Mouse (Mus musculus): Measurements from ENCODE around the gene Smtnl1. TPM values are rescaled to one million over a fixed set of nuclear protein-coding genes. Genes with fewer than 3 reads are reported as not detected.
A peak's percentile ranks its signal among the peaks of the same experiment; 100 is the strongest.
"Not testable (repeated sequence)": the region's sequence is repeated elsewhere in the genome, so short reads cannot be mapped to it uniquely, and the experiment has no call there.

Smtnl1 gene
- polyA plus RNA-seq, 1 experiment from 2014 or later, result 0.49 TPM

- 52% methylated on average over 5 of the region's 5 CpGs for WGBS (ENCODE audit: insufficient replicate concordance)
- H3K36me3 ChIP-seq (ENCODE audit: control insufficient read depth, insufficient read depth, low read length), result 0 out of 2 replicates have a peak, but pooled peaks cover 2% of the 10 kb centered on the region
These were observed 15.9 kb downstream of the Smtnl1 start for GRCm38 (mm10) chr2:84806546-84806945.

GRCm38 (mm10) chr2:84803963-84804362 lies 18.5 kb downstream of the Smtnl1 start:
- H3K9me3 ChIP-seq (replicated peaks; ENCODE audit: control insufficient read depth, low read length), result no peaks in the 10 kb centered on the region
- no peak for ATAC-seq (replicated peaks; ENCODE audit: insufficient number of reproducible peaks, low FRiP score, low TSS enrichment)
- no peak overlapping the region for H3K9ac ChIP-seq (ENCODE audit: low read depth, low read length)
- H3K27me3 ChIP-seq (ENCODE audit: control insufficient read depth, insufficient read depth, low read length), result no peaks in the 10 kb centered on the region
- WGBS (ENCODE audit: insufficient replicate concordance), result 89% methylated on average over 7 of the region's 7 CpGs
- no peak overlapping the region for H3K27ac ChIP-seq (ENCODE audit: low read depth, low read length)
- no peak overlapping the region for H3K4me3 ChIP-seq (ENCODE audit: low read depth, low read length)
- H3K4me2 ChIP-seq, result no peak overlapping the region
- H3K36me3 ChIP-seq (ENCODE audit: control insufficient read depth, insufficient read depth, low read length), result 0 out of 2 replicates have a peak, but pooled peaks cover 2% of the 10 kb centered on the region
- peaks cover 2% of the 10 kb centered on the region; the same call in 1 of the 2 replicates for H3K4me1 ChIP-seq (ENCODE audit: control insufficient read depth, insufficient read depth, low read length)

More at GRCm38 (mm10) chr2:84806546-84806945, 15.9 kb downstream of the Smtnl1 start:
- no peak overlapping the region for H3K4me2 ChIP-seq
- peaks cover 9% of the 10 kb centered on the region for H3K4me1 ChIP-seq (ENCODE audit: control insufficient read depth, insufficient read depth, low read length)
- H3K9me3 ChIP-seq (replicated peaks; ENCODE audit: control insufficient read depth, low read length), result no peaks in the 10 kb centered on the region
- ATAC-seq (replicated peaks; ENCODE audit: insufficient number of reproducible peaks, low FRiP score, low TSS enrichment), result no peak
- no peak overlapping the region for H3K27ac ChIP-seq (ENCODE audit: low read depth, low read length)
- H3K4me3 ChIP-seq (ENCODE audit: low read depth, low read length), result no peak overlapping the region
- H3K27me3 ChIP-seq (ENCODE audit: control insufficient read depth, insufficient read depth, low read length), result no peaks in the 10 kb centered on the region
- H3K9ac ChIP-seq (ENCODE audit: low read depth, low read length), result no peak overlapping the region

- not testable (repeated sequence) for ATAC-seq (replicated peaks; ENCODE audit: insufficient number of reproducible peaks, low FRiP score, low TSS enrichment); H3K4me1 ChIP-seq (ENCODE audit: control insufficient read depth, insufficient read depth, low read length); H3K27me3 ChIP-seq (ENCODE audit: control insufficient read depth, insufficient read depth, low read length); H3K9ac ChIP-seq (ENCODE audit: low read depth, low read length); H3K4me2 ChIP-seq; H3K27ac ChIP-seq (ENCODE audit: low read depth, low read length); H3K9me3 ChIP-seq (replicated peaks; ENCODE audit: control insufficient read depth, low read length); H3K4me3 ChIP-seq (ENCODE audit: low read depth, low read length); H3K36me3 ChIP-seq (ENCODE audit: control insufficient read depth, insufficient read depth, low read length)
- 69% methylated on average over 5 of the region's 5 CpGs for WGBS (ENCODE audit: insufficient replicate concordance)
These were observed 21.2 kb downstream of the Smtnl1 start for GRCm38 (mm10) chr2:84801223-84801622.

- Histone ChIP-seq H3K4me3 (ENCODE audit: low read depth, low read length) (peak overlapping the region; percentile 23; the same call in 1 of the 2 replicates), H3K27ac (ENCODE audit: low read depth, low read length) (no peak overlapping the region), H3K36me3 (ENCODE audit: control insufficient read depth, insufficient read depth, low read length) (0 out of 2 replicates have a peak, but pooled peaks cover 2% of the 10 kb centered on the region), H3K9me3 (replicated peaks; ENCODE audit: control insufficient read depth, low read length) (no peaks in the 10 kb centered on the region), H3K27me3 (ENCODE audit: control insufficient read depth, insufficient read depth, low read length) (no peaks in the 10 kb centered on the region), H3K4me1 (ENCODE audit: control insufficient read depth, insufficient read depth, low read length) (peaks cover 6% of the 10 kb centered on the region; the same call in 1 of the 2 replicates), H3K4me2 (peak overlapping the region; percentile 87), H3K9ac (ENCODE audit: low read depth, low read length) (0 out of 2 replicates have a peak overlapping the region, but pooled peaks have one; percentile 22)
- 57% methylated on average over 4 of the region's 4 CpGs for WGBS (ENCODE audit: insufficient replicate concordance)
- ATAC-seq (replicated peaks; ENCODE audit: insufficient number of reproducible peaks, low FRiP score, low TSS enrichment), result no peak
These were observed 22.1 kb downstream of the Smtnl1 start for GRCm38 (mm10) chr2:84800304-84800703.

- Histone ChIP-seq H3K27ac (ENCODE audit: low read depth, low read length) (peak overlapping the region; percentile 73), H3K4me1 (ENCODE audit: control insufficient read depth, insufficient read depth, low read length) (peaks cover 6% of the 10 kb centered on the region; the same call in 1 of the 2 replicates), H3K4me2 (peak overlapping the region; percentile 87), H3K36me3 (ENCODE audit: control insufficient read depth, insufficient read depth, low read length) (0 out of 2 replicates have a peak, but pooled peaks cover 2% of the 10 kb centered on the region), H3K27me3 (ENCODE audit: control insufficient read depth, insufficient read depth, low read length) (no peaks in the 10 kb centered on the region), H3K9me3 (replicated peaks; ENCODE audit: control insufficient read depth, low read length) (no peaks in the 10 kb centered on the region), H3K9ac (ENCODE audit: low read depth, low read length) (peak overlapping the region; percentile 70), H3K4me3 (ENCODE audit: low read depth, low read length) (peak overlapping the region; percentile 67)
- under 1% methylated on average over 16 of the region's 16 CpGs for WGBS (ENCODE audit: insufficient replicate concordance)
- peak; percentile 70 for ATAC-seq (replicated peaks; ENCODE audit: insufficient number of reproducible peaks, low FRiP score, low TSS enrichment)
These were observed 23.4 kb downstream of the Smtnl1 start for GRCm38 (mm10) chr2:84799041-84799561.

GRCm38 (mm10) chr2:84798493-84798921 lies 23.9 kb downstream of the Smtnl1 start, which contains the start of gene Ube2l6:
TSS of gene Ube2l6 (plus strand) at chr2:84798828.
- Histone ChIP-seq H3K36me3 (ENCODE audit: control insufficient read depth, insufficient read depth, low read length) (no peaks in the 10 kb centered on the region), H3K4me3 (ENCODE audit: low read depth, low read length) (peak within 1 kb of the TSS; percentile 67), H3K4me1 (ENCODE audit: control insufficient read depth, insufficient read depth, low read length) (peaks cover 6% of the 10 kb centered on the region; the same call in 1 of the 2 replicates), H3K9ac (ENCODE audit: low read depth, low read length) (peak within 1 kb of the TSS; percentile 70), H3K4me2 (peak within 1 kb of the TSS; percentile 87), H3K27me3 (ENCODE audit: control insufficient read depth, insufficient read depth, low read length) (no peaks in the 10 kb centered on the region), H3K27ac (ENCODE audit: low read depth, low read length) (peak within 1 kb of the TSS; percentile 82), H3K9me3 (replicated peaks; ENCODE audit: control insufficient read depth, low read length) (no peaks in the 10 kb centered on the region)
- WGBS (ENCODE audit: insufficient replicate concordance), result 0% methylated on average over 21 of the region's 21 CpGs
- ATAC-seq (replicated peaks; ENCODE audit: insufficient number of reproducible peaks, low FRiP score, low TSS enrichment), result peak; percentile 84

- peak overlapping the region; percentile 82 for H3K27ac ChIP-seq (ENCODE audit: low read depth, low read length)
- peak overlapping the region; percentile 87 for H3K4me2 ChIP-seq
- 12% methylated on average over 13 of the region's 13 CpGs for WGBS (ENCODE audit: insufficient replicate concordance)
- ATAC-seq (replicated peaks; ENCODE audit: insufficient number of reproducible peaks, low FRiP score, low TSS enrichment), result peak; percentile 40
- no peaks in the 10 kb centered on the region for H3K36me3 ChIP-seq (ENCODE audit: control insufficient read depth, insufficient read depth, low read length)
- peaks cover 6% of the 10 kb centered on the region; the same call in 1 of the 2 replicates for H3K4me1 ChIP-seq (ENCODE audit: control insufficient read depth, insufficient read depth, low read length)
- no peaks in the 10 kb centered on the region for H3K9me3 ChIP-seq (replicated peaks; ENCODE audit: control insufficient read depth, low read length)
- H3K9ac ChIP-seq (ENCODE audit: low read depth, low read length), result peak overlapping the region; percentile 70
- H3K27me3 ChIP-seq (ENCODE audit: control insufficient read depth, insufficient read depth, low read length), result no peaks in the 10 kb centered on the region
- peak overlapping the region; percentile 67 for H3K4me3 ChIP-seq (ENCODE audit: low read depth, low read length)
These were observed 24.5 kb downstream of the Smtnl1 start for GRCm38 (mm10) chr2:84797833-84798492.

GRCm38 (mm10) chr2:84793871-84794270 lies 28.6 kb downstream of the Smtnl1 start:
- Histone ChIP-seq H3K4me1 (ENCODE audit: control insufficient read depth, insufficient read depth, low read length) (peaks cover 12% of the 10 kb centered on the region), H3K27me3 (ENCODE audit: control insufficient read depth, insufficient read depth, low read length) (no peaks in the 10 kb centered on the region), H3K4me2 (no peak overlapping the region), H3K9ac (ENCODE audit: low read depth, low read length) (no peak overlapping the region), H3K27ac (ENCODE audit: low read depth, low read length) (no peak overlapping the region), H3K9me3 (replicated peaks; ENCODE audit: control insufficient read depth, low read length) (no peaks in the 10 kb centered on the region), H3K36me3 (ENCODE audit: control insufficient read depth, insufficient read depth, low read length) (no peaks in the 10 kb centered on the region), H3K4me3 (ENCODE audit: low read depth, low read length) (no peak overlapping the region)
- ATAC-seq (replicated peaks; ENCODE audit: insufficient number of reproducible peaks, low FRiP score, low TSS enrichment), result no peak
- 87% methylated on average over 3 of the region's 3 CpGs for WGBS (ENCODE audit: insufficient replicate concordance)

All from heart, embryonic 11.5 days (tissue).